Mouse (Mus musculus) intestine, embryonic 14.5 days (tissue): Measurements from ENCODE around the gene Gabpb1. TPM values are rescaled to one million over a fixed set of nuclear protein-coding genes. Genes with fewer than 3 reads are reported as not detected.

Experiments
- ATAC-seq: fragments of 200-750 bp; cut with Nextera tagmentation; replicated peaks from 2 replicates; pipeline ENCODE4 v1.8.0; 2017; ENCODE audit warnings: low read depth, moderate number of reproducible peaks, moderate TSS enrichment, moderate library complexity; ENCODE audit not compliant: low FRiP score, low TSS enrichment
- DNase-seq: peaks from one replicate; pipeline ENCODE4 v3.0.0-alpha.2; 2018; ENCODE audit warnings: low spot score
- H3K27ac ChIP-seq: fragments of 300-500 bp; sonication (generic); 2 replicates; pipeline ENCODE4 v1.5.1; 2014; ENCODE audit warnings: low read depth, mild to moderate bottlenecking, control low read depth
- H3K27me3 ChIP-seq: fragments of 300-500 bp; sonication (generic); replicated peaks from 2 replicates; pipeline ENCODE4 v1.6.1; 2014; ENCODE audit warnings: low read length, control low read depth; ENCODE audit not compliant: control insufficient read depth, insufficient read depth
- H3K36me3 ChIP-seq: fragments of 300-500 bp; sonication (generic); 2 replicates; pipeline ENCODE4 v1.6.1; 2014; ENCODE audit warnings: low read length, control low read depth; ENCODE audit not compliant: control insufficient read depth, insufficient read depth
- H3K4me1 ChIP-seq: fragments of 300-500 bp; sonication (generic); replicated peaks from 2 replicates; pipeline ENCODE4 v1.6.1; 2014; ENCODE audit warnings: low read length, control low read depth, mixed read lengths; ENCODE audit not compliant: control insufficient read depth, insufficient read depth
- H3K4me2 ChIP-seq: fragments of 300-500 bp; sonication (generic); 2 replicates; pipeline ENCODE4 v1.6.1; 2014; ENCODE audit warnings: low read length
- H3K4me3 ChIP-seq: fragments of 300-500 bp; sonication (generic); 2 replicates; pipeline ENCODE4 v1.5.1; 2014; ENCODE audit warnings: low read depth, low read length, control low read depth, mixed read lengths
- H3K9ac ChIP-seq: fragments of 300-500 bp; sonication (generic); 2 replicates; pipeline ENCODE4 v1.6.1; 2014; ENCODE audit warnings: mild to moderate bottlenecking, low read length
- H3K9me3 ChIP-seq: fragments of 300-500 bp; sonication (generic); 2 replicates; pipeline ENCODE4 v1.6.1; 2016; ENCODE audit warnings: low read length, control low read depth; ENCODE audit not compliant: control insufficient read depth
- WGBS: fragments of 180-500 bp; shearing (Covaris S2); extraction: QIAGEN DNeasy Blood & Tissue Kit; methylation state at CpG from one replicate; pipeline ENCODE4 v1.1.7; 2014; 5-methylcytosine and 5-hydroxymethylcytosine counted together
- polyA plus RNA-seq: library from polyadenylated mRNA; unstranded; fragments of >200 nt; fragmentation: Nextera tagmentation; extraction: Ambion mirVana; gene quantifications from 2 replicates; pipeline ENCODE4 v1.2.1, GENCODE M21; 2014

The Gabpb1 gene
- polyA plus RNA-seq, 1 experiment from 2014 or later, result 46.5 TPM

- 23% methylated on average over 26 of the region's 26 CpGs for WGBS
- ATAC-seq, result peak; percentile 58; the same call in 1 of the 2 replicates
Measured at GRCm38 (mm10) chr2:126593831-126594610, 82.1 kb downstream of the Gabpb1 start.

GRCm38 (mm10) chr2:126591304-126591703 lies 84.8 kb downstream of the Gabpb1 start:
- no peaks in the 10 kb centered on the region for H3K27me3 ChIP-seq
- no peaks in the 10 kb centered on the region for H3K4me1 ChIP-seq
- DNase-seq (no peak), ATAC-seq (no peak)
- H3K36me3 ChIP-seq, result no peaks in the 10 kb centered on the region
- H3K27ac ChIP-seq, result no peak overlapping the region
- no peaks in the 10 kb centered on the region for H3K9me3 ChIP-seq
- 91% methylated on average over 4 of the region's 4 CpGs for WGBS
- H3K9ac ChIP-seq, result no peak overlapping the region
- H3K4me3 ChIP-seq, result no peak overlapping the region
- H3K4me2 ChIP-seq, result no peak overlapping the region

More at GRCm38 (mm10) chr2:126593831-126594610, 82.1 kb downstream of the Gabpb1 start:
- Histone ChIP-seq H3K27me3 (no peaks in the 10 kb centered on the region), H3K9me3 (no peaks in the 10 kb centered on the region), H3K9ac (peak overlapping the region; percentile 37; the same call in 1 of the 2 replicates), H3K4me2 (peak overlapping the region; percentile 71), H3K27ac (no peak overlapping the region), H3K36me3 (no peaks in the 10 kb centered on the region), H3K4me3 (peak overlapping the region; percentile 33), H3K4me1 (no peaks in the 10 kb centered on the region)
- DNase-seq, result peak; percentile 86

GRCm38 (mm10) chr2:126587468-126587867 lies 88.7 kb downstream of the Gabpb1 start:
- ATAC-seq (no peak), DNase-seq (no peak)
- no peaks in the 10 kb centered on the region for H3K27me3 ChIP-seq
- H3K4me2 ChIP-seq, result no peak overlapping the region
- no peak overlapping the region for H3K4me3 ChIP-seq
- 84% methylated on average over 3 of the region's 3 CpGs for WGBS
- no peak overlapping the region for H3K27ac ChIP-seq
- H3K4me1 ChIP-seq, result no peaks in the 10 kb centered on the region
- no peak overlapping the region for H3K9ac ChIP-seq
- no peaks in the 10 kb centered on the region for H3K36me3 ChIP-seq
- H3K9me3 ChIP-seq, result no peaks in the 10 kb centered on the region

GRCm38 (mm10) chr2:126584621-126585369 lies 91.3 kb downstream of the Gabpb1 start:
- WGBS, result 76% methylated on average over 8 of the region's 8 CpGs

GRCm38 (mm10) chr2:126583960-126584359 lies 92.2 kb downstream of the Gabpb1 start:
- Histone ChIP-seq H3K4me3 (no peak overlapping the region), H3K27ac (no peak overlapping the region), H3K9ac (no peak overlapping the region), H3K27me3 (no peaks in the 10 kb centered on the region), H3K4me2 (no peak overlapping the region), H3K4me1 (no peaks in the 10 kb centered on the region), H3K9me3 (no peaks in the 10 kb centered on the region), H3K36me3 (no peaks in the 10 kb centered on the region)
- ATAC-seq (no peak), DNase-seq (no peak)
- 69% methylated on average over 6 of the region's 6 CpGs for WGBS

More at GRCm38 (mm10) chr2:126584621-126585369, 91.3 kb downstream of the Gabpb1 start:
- Histone ChIP-seq H3K4me2 (no peak overlapping the region), H3K4me1 (no peaks in the 10 kb centered on the region), H3K27ac (no peak overlapping the region), H3K27me3 (no peaks in the 10 kb centered on the region), H3K9me3 (no peaks in the 10 kb centered on the region), H3K4me3 (no peak overlapping the region), H3K36me3 (no peaks in the 10 kb centered on the region), H3K9ac (no peak overlapping the region)
- DNase-seq, result no peak
- no peak for ATAC-seq

- Histone ChIP-seq H3K4me2 (no peak overlapping the region), H3K36me3 (no peaks in the 10 kb centered on the region), H3K4me3 (no peak overlapping the region), H3K27ac (no peak overlapping the region), H3K9ac (no peak overlapping the region), H3K27me3 (no peaks in the 10 kb centered on the region), H3K4me1 (no peaks in the 10 kb centered on the region), H3K9me3 (no peaks in the 10 kb centered on the region)
- WGBS, result 85% methylated on average over 1 of the region's 1 CpGs
- ATAC-seq (no peak), DNase-seq (no peak)
Measured at GRCm38 (mm10) chr2:126579282-126579681, 96.9 kb downstream of the Gabpb1 start.

Other genes starting within 250 kb of the Gabpb1 start
- 0.08 and 0.38 TPM in 2 replicates for gene Atp8b4, start 175.7 kb downstream of the Gabpb1 start, polyA plus RNA-seq
- gene Slc27a2, start 123.9 kb downstream of the Gabpb1 start, polyA plus RNA-seq, result 0.95 and 1.4 TPM in 2 replicates
- 1.2 and 1.6 TPM in 2 replicates for gene Hdc, start 57.0 kb downstream of the Gabpb1 start, polyA plus RNA-seq
- gene Usp8, start 31.0 kb upstream of the Gabpb1 start, polyA plus RNA-seq, result 36.9 and 42.0 TPM in 2 replicates
- 2.3 and 2.4 TPM in 2 replicates for gene Usp50, start 107.1 kb upstream of the Gabpb1 start, polyA plus RNA-seq
- 43.7 and 49.6 TPM in 2 replicates for gene Trpm7, start 199.9 kb upstream of the Gabpb1 start, polyA plus RNA-seq